Mouse (Mus musculus) thymus, postnatal 36 days (tissue): Measurements from ENCODE around the gene Nup98.

Experiments
- DNase-seq, 2 experiments: peaks; one replicate each; pipeline ENCODE4 v3.0.0; 2022; ENCODE audit warnings: mixed read lengths in 2 of 2

Gene Nup98

DNA sequence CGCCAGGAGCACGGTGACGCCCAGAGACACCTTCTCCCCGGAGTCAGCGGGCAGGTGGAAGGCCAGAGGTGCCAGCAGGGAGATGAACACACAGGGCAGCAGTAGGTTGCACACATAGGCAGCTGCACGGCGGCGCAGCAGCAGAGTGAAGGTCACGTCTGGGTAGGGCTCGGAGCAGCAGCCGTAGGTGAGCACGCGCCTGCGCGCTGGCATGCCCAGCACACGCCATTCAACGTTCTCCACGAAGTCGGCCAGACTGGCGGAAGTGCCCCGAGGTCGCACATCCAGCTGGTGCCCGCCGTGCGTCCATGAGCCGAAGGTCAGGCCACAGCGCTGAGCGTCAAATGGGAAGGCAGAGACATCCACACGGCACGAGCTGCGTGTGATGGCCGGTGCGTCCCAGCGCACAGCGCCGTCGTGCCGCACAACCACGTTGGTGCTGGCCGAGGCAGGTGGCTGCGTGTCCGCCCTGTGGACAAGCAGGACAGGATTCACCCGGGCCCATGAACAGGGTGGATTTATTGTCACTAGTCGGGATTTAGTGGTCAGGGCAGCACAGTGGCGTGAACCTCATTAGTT lies 96.7 kb downstream of the Nup98 start:
- no peak for DNase-seq

DNA sequence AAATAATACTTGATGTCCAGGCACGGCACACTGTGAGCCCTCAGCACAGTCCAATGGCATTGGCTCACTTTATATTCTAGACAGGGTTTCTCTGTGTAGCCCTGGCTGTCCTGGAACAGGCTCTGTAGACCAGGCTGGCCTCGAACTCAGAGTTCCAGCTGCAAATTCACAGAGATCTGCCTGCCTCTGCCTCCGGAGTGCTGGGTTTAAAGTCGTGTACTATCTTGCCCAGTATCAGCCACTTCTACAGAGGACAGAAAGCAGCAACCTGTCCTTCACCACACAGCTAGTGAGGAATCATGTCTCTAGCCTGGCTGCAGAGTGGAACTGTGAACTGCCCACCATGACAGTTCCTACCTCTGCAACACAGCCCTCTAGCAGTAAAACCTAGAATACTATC lies 100.2 kb downstream of the Nup98 start:
- DNase-seq: no peak

GRCm38 (mm10) chr7:102109171-102109570 lies 100.8 kb downstream of the Nup98 start, which contains the start of gene Art5:
TSS of gene Art5 (minus strand) at chr7:102109489.
- DNase-seq: peak in 1 of 2 experiments; percentile 22

GRCm38 (mm10) chr7:102108206-102108605 lies 101.8 kb downstream of the Nup98 start:
- no peak for DNase-seq

DNA sequence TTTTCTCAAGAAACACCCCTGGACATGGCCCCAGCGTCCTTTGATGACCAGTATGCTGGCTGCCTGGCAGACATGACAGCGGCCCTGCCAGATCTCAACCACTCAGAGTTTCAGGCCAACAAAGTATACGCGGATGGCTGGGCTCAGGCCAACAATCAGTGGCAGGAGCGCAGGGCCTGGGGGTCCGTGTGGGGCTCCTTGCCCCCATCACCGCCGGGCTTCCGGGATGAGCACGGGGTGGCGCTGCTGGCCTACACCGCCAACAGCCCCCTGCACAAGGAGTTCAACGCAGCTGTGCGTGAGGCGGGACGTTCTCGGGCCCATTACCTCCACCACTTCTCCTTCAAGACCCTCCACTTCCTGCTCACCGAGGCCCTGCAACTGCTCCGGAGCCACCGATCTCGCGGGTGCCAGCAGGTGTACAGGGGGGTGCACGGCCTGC lies 103.3 kb downstream of the Nup98 start:
- peak; percentile 55 to 75 for DNase-seq

DNA sequence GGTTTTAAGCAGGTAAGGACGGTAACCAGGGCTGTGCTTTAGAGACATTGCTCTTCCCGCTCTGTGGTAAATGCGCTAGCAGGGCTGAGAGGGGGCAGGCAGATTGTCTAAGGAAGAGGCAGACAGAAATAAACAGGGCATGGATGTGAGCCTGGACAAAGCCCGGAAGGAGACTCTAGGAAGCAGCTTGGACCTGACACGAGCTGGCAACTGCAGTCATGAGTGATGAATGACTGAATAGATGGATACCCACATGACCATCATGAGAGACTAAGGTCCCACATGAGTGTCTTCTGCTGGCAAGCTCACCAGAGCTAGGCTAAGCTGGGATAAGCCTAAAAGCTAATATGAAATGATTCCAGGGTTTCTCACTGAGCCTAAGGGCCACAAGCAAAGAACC lies 105.8 kb downstream of the Nup98 start:
- DNase-seq: no peak

- DNase-seq: no peak
Measured at GRCm38 (mm10) chr7:102103555-102103954, 106.4 kb downstream of the Nup98 start.

DNA sequence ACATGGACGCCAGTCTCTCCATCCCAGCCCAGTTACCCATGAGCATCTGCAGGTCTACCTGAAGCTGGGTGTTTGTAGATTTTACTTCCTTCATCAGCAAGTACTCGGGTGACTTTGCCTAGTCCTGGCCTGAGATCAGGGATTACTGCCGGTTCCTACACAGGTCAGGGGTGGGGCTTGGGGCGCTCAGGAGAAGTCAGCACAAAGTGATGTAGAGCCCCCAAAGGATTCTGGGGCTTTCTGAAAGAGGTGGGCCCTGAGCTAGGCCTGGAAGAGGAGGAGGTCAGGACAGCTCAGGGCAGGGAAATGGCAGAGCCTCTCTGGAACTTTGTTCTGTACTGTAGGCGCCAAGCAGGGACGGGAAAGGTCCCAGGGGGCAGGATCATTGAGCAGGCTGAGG lies 107.3 kb downstream of the Nup98 start:
- no peak for DNase-seq

GRCm38 (mm10) chr7:102102241-102102640 lies 107.7 kb downstream of the Nup98 start:
- DNase-seq: no peak

DNA sequence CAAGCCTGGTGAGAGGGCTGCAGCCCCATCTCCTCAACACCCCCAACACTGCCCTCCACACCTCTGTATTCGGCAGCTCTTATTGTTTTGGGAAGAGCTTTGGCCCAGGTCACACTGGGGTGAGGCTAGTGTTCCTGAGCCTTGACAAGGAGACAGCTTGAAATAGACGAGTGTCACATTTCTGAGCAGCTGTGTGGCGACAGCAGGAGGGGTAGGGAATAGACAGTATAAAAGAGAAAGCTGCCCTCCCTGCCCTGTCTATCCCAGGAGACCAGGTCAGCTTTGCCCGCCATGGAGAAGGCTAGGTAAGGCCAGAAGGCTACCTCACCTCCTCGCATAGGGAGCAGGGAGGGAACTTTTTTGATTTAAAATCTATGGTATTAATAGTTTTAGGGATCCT lies 108.5 kb downstream of the Nup98 start, which contains the start of gene Art1:
Gene Art1 (plus strand): TSS at position 257 of the 400 bp plus-strand sequence.
- no peak for DNase-seq

DNA sequence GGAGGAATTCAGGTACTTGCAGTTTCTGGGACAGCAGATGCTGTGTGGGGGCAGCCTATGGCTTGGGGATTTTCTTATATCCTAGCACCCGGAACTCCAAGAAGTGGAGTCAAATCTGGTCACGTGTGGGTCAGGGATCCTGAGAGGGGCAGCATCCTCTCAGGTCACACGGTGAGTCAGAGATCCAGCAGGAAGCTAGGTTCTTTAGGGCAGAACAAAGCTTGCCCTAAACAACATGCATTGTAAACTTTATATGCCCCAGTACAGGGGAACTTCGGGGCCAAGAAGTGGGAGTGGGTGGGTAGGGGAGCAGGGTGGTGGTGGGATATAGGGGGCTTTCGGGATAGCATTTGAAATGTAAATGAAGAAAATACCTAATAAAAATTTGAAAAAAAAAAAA lies 109.1 kb downstream of the Nup98 start:
- DNase-seq: no peak

- peak; percentile 51 to 58 for DNase-seq
Measured at GRCm38 (mm10) chr7:102099760-102100661, 110.0 kb downstream of the Nup98 start.

DNA sequence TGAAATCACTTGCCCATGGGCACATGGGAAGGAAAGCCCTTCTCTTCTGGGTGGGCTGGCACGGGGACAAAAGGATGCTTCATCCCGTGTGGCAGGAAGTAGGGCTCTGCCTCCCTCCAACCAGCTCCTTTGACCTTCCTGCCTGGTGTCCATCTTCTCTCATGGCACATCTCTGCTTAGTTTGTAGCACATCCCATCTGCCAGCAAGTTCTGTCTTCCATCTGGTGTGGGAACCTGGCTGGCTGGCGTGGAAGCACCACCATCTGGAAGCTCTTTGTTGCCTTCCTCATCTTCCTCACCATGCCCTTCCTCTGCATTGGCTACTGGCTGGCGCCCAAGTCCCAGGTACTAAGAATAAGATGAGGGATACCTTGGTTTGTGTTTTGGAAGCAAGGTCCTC lies 122.6 kb downstream of the Nup98 start:
- no peak for DNase-seq

DNA sequence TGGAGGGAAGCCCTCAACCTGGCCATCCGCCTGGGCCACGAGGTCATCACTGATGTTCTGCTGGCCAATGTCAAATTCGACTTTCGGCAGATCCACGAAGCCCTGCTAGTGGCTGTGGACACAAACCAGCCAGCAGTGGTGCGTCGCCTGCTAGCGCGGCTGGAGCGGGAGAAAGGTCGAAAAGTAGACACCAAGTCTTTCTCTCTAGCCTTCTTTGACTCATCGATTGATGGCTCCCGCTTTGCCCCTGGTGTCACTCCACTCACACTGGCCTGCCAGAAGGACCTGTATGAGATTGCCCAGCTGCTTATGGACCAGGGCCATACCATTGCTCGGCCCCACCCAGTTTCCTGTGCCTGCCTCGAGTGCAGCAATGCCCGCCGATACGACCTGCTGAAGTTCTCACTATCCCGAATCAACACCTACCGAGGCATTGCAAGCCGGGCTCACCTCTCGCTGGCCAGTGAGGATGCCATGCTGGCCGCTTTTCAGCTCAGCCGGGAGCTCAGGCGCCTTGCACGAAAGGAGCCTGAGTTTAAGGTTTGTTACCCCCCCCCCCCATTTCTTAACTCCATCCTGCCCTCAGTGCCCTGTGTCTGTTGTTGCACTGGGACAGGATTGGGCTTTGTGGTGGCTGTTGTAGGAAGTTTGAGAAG lies 125.8 kb downstream of the Nup98 start:
- no peak for DNase-seq

DNA sequence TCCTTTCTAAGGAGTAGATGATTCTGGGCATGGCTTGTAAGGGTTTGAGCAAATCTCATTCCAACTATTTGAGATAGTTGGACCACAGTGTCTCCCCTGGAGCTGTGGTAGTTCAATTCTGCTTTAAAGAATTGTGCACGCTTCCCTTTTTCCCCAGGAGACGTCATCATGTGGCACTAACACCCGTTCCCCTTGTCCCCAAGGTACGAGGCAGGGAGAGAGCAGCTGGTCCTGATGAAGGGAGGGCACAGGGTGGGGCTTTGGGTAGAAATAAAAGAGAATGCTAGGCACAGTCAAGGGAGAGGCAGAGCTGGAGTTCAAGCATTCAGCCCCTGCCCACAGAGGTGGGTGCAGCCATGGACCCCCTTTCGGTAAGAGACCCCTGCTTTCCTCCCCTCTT lies 127.2 kb downstream of the Nup98 start, which contains the start of gene Trpc2:
Gene Trpc2 (plus strand): TSS at position 301 of the 400 bp plus-strand sequence.
- no peak for DNase-seq

- no peak for DNase-seq
Measured at GRCm38 (mm10) chr7:102081784-102082183, 128.2 kb downstream of the Nup98 start.

- DNase-seq: no peak
Measured at GRCm38 (mm10) chr7:102080311-102080710, 129.7 kb downstream of the Nup98 start.

- DNase-seq: no peak
Measured at GRCm38 (mm10) chr7:102078517-102078916, 131.5 kb downstream of the Nup98 start.

DNA sequence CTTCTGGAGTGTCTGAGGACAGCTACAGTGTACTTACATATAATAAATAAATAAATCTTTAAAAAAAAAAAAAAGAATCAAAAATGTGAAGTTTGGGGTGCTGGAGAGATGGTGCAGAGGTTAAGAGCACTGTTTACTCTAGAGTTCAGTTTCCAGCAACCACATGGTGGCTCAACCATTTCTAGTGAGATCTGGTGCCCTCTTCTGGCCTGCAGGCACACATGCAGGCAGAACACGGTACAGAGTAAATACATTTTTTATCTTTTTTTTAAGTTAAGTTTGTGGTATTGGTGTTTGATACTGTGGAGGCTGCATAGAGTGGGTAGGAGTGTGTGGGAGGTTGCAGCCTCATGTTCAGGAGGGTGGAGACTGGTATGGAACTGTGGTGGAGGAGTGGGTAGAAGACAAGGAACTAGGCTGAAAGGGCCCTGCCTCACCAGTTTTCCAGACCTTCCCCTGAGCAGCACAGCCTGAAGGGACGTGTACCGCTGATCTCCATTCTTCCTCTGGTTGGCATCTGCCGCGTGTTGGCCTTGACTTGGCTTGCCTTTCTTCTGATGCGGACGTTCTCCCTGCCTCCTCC lies 133.2 kb downstream of the Nup98 start:
- DNase-seq: peak in 1 of 2 experiments; percentile 29
